Mouse (Mus musculus) lung, postnatal 0 days (tissue): ENCODE measurements at regions not wholly inside any gene's neighbourhood (a gene's known extent, or its start where the extent isn't known, plus 50 kb on each side); places are given as distances from the start of the nearest gene placed in this dataset.

Source experiments
- ATAC-seq: fragments of 200-750 bp; cut with Nextera tagmentation; 2 replicates; pipeline ENCODE4 v1.8.0; 2017; ENCODE audit warnings: moderate library complexity
- DNase-seq: peaks from one replicate; pipeline ENCODE4 v3.0.0-alpha.2; 2016; ENCODE audit warnings: low spot score
- H3K27ac ChIP-seq: fragments of 300-500 bp; sonication (generic); 2 replicates; pipeline ENCODE4 v1.5.1; 2014; ENCODE audit warnings: antibody characterized with exemption, mild to moderate bottlenecking, low read length, mixed read lengths
- H3K27me3 ChIP-seq: fragments of 300-500 bp; sonication (generic); replicated peaks from 2 replicates; pipeline ENCODE4 v1.6.1; 2014; ENCODE audit warnings: low read length, mixed read lengths; ENCODE audit not compliant: insufficient read depth
- H3K36me3 ChIP-seq: fragments of 300-500 bp; sonication (generic); 2 replicates; pipeline ENCODE4 v1.6.1; 2014; ENCODE audit warnings: low read length, mixed read lengths; ENCODE audit not compliant: insufficient read depth
- H3K4me1 ChIP-seq: fragments of 300-500 bp; sonication (generic); 2 replicates; pipeline ENCODE4 v1.6.1; 2014; ENCODE audit warnings: antibody characterized with exemption, low read depth, low read length, mixed read lengths; ENCODE audit not compliant: insufficient read depth
- H3K4me2 ChIP-seq: fragments of 300-500 bp; sonication (generic); replicated peaks from 2 replicates; pipeline ENCODE4 v1.6.1; 2014; ENCODE audit warnings: low read depth, mild to moderate bottlenecking, low read length, moderate library complexity, mixed read lengths
- H3K4me3 ChIP-seq: fragments of 300-500 bp; sonication (generic); 2 replicates; pipeline ENCODE4 v1.5.1; 2014; ENCODE audit warnings: low read depth, low read length
- H3K9ac ChIP-seq: fragments of 300-500 bp; sonication (generic); replicated peaks from 2 replicates; pipeline ENCODE4 v1.6.1; 2014; ENCODE audit warnings: low read depth, mild to moderate bottlenecking
- H3K9me3 ChIP-seq: fragments of 300-500 bp; sonication (generic); 2 replicates; pipeline ENCODE4 v1.6.1; 2016; ENCODE audit warnings: low read length, mixed read lengths
- CTCF ChIP-seq: IDR thresholded peaks from 2 replicates; pipeline ENCODE4 v1.5.1; 2016; ENCODE audit warnings: antibody characterized with exemption, mild to moderate bottlenecking
- EP300 ChIP-seq: IDR thresholded peaks from 2 replicates; pipeline ENCODE4 v1.6.1; 2016; ENCODE audit warnings: antibody characterized with exemption, mild to moderate bottlenecking, control low read depth
- WGBS: fragments of 180-500 bp; shearing (Covaris S2); extraction: QIAGEN DNeasy Blood & Tissue Kit; methylation state at CpG from one replicate; pipeline ENCODE4 v1.1.7; 2014; 5-methylcytosine and 5-hydroxymethylcytosine counted together

DNA sequence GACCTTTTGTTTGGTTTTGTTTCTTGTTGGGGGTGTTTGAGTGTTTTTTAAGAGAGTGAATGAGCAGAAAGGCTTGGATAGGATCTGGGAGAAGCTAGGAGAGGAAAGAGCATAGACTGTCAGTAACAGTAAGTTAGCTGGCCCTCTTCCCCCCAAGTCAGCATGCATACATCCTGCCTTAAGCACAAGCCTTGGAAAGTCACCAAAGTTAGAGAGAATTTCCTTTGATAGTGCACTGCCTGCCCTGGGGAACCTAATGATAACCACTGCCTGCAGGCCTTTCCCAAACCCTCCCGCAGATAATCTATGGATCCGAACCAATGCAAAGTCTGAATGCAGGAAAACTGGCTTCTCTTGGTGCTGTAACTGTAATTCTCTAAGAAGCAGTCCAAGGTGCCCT lies 133.6 kb upstream of the Supt20 start:
- Histone ChIP-seq H3K9ac (no peak overlapping the region), H3K27me3 (no peaks in the 10 kb centered on the region), H3K9me3 (0 out of 2 replicates have a peak, but pooled peaks cover 4% of the 10 kb centered on the region), H3K4me2 (no peak overlapping the region), H3K36me3 (no peaks in the 10 kb centered on the region), H3K4me1 (no peaks in the 10 kb centered on the region), H3K4me3 (no peak overlapping the region), H3K27ac (no peak overlapping the region)
- no peak for DNase-seq
- TF ChIP-seq CTCF (no peak), EP300 (no peak)
- ATAC-seq, result no peak
- WGBS, result 72% methylated on average over 2 of the region's 2 CpGs

DNA sequence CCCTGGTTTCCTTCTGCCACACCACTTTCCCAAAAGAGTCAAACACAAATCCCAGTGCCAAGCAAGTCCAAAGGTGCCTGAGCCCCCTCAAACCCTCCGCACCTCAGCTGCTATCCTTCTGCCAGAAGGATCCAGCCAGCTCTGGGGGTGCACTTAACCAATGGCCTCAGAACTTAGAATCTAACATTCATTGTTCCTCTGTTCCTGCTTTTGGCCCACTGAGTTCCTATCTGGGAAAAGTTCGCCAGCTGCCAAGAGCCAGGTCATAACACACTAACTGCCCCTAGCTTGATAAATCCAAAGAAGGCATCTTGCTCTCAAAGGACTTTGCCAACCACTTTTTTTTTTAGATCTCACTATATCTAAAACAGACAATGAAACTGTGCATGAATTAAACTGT lies 133.1 kb upstream of the Supt20 start:
- Histone ChIP-seq H3K27me3 (no peaks in the 10 kb centered on the region), H3K4me2 (no peak overlapping the region), H3K9ac (no peak overlapping the region), H3K27ac (no peak overlapping the region), H3K36me3 (no peaks in the 10 kb centered on the region), H3K4me3 (no peak overlapping the region), H3K4me1 (no peaks in the 10 kb centered on the region), H3K9me3 (0 out of 2 replicates have a peak, but pooled peaks cover 3% of the 10 kb centered on the region)
- TF ChIP-seq EP300, result no peak
- no peak for TF ChIP-seq CTCF
- ATAC-seq (no peak), DNase-seq (no peak)
- 70% methylated on average over 2 of the region's 2 CpGs for WGBS

DNA sequence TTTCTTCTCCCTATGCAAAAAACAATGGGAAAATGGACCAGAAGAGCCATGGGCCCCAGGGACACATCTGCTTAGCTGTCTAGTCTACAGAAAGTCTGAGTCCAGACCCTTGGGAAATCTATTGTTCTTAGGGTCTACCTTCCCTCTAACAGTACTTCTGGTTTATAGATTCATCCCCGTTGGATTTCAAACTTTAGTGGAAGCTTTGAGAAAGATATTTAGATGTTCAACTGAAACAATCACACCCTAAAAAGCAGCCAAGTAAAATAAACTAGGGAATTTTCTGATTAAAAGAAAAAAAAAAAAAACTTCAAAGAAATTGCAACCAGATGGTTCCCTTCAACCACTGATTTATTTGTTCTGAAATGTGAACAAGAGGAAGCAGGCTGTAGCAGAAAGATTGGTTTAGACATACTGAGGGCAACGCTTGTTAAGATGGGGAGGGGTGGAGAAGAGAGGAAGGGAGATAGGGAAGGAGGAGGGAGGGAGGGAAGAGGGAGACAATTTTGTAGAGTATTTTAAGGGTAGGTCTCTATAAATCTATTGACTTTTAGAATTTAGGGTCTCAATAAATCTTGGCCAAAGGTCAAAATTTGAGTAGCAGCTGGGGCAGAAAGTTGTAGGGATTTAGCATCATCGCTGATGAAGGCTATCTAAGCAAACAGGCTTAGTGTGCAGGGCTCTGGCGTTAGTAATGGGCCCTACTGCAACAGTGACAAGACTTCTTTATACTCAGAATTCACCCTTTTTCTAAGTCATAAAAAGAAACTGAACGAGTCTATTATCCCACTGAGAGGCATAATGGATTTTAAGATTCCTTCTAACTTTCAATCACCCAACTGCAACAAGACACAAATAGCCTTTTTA lies 132.3 kb upstream of the Supt20 start:
- H3K27ac ChIP-seq, result no peak overlapping the region
- H3K27me3 ChIP-seq, result no peaks in the 10 kb centered on the region
- no peak overlapping the region for H3K4me2 ChIP-seq
- no peak overlapping the region for H3K4me3 ChIP-seq
- H3K9ac ChIP-seq, result no peak overlapping the region
- DNase-seq, result no peak
- no peaks in the 10 kb centered on the region for H3K4me1 ChIP-seq
- WGBS, result 38% methylated on average over 5 of the region's 5 CpGs
- ATAC-seq, result no peak
- no peak for TF ChIP-seq EP300
- TF ChIP-seq CTCF, result no peak
- H3K36me3 ChIP-seq, result no peaks in the 10 kb centered on the region
- H3K9me3 ChIP-seq, result 0 out of 2 replicates have a peak, but pooled peaks cover 3% of the 10 kb centered on the region

DNA sequence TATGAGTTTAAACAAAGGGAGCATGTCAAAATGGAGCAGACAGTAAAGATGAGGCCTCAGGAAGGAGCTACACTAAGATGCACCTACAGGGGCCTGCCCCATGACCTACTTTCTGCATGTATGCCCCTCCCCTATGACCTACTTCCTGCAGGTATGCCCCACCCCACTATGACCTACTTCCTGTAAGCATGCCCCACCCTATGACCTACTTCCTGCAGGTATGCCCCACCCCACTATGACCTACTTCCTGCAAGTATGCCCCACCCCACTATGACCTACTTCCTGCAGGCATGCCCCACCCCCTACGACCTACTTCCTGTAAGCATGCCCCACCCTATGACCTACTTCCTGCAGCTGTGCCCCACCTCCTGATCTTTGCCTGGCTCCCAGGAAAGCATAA lies 125.3 kb upstream of the Supt20 start:
- Histone ChIP-seq H3K9ac (no peak overlapping the region), H3K36me3 (no peaks in the 10 kb centered on the region), H3K9me3 (no peaks in the 10 kb centered on the region), H3K4me3 (no peak overlapping the region), H3K27me3 (no peaks in the 10 kb centered on the region), H3K4me1 (no peaks in the 10 kb centered on the region), H3K4me2 (no peak overlapping the region), H3K27ac (no peak overlapping the region)
- DNase-seq, result peak; percentile 27
- ATAC-seq, result peak; percentile 55
- peak; percentile 66 for TF ChIP-seq EP300
- TF ChIP-seq CTCF, result no peak
- 71% methylated on average over 1 of the region's 1 CpGs for WGBS

DNA sequence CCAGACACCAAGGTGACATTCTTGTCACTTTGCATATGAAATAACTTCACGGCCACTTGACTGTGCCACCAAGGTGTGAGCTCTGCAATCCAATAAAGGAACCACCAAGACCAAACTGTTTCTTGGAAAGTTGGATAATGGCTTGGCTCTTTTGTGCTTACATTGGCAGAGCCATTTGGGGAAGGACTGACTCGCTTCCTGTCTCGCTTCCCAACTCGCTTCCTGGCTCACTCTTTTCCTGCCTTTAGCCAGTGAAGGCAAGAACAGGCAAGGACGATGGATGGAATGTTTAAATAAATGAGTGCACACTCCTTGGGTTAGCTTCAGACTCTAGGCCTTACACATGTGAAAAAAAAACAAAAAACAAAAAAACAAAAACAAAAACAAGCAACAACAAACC lies 124.5 kb upstream of the Supt20 start:
- Histone ChIP-seq H3K27me3 (no peaks in the 10 kb centered on the region), H3K4me1 (no peaks in the 10 kb centered on the region), H3K9me3 (no peaks in the 10 kb centered on the region), H3K36me3 (no peaks in the 10 kb centered on the region), H3K4me2 (no peak overlapping the region), H3K9ac (no peak overlapping the region), H3K4me3 (no peak overlapping the region), H3K27ac (no peak overlapping the region)
- DNase-seq (no peak), ATAC-seq (no peak)
- TF ChIP-seq EP300 (no peak), CTCF (no peak)
- 71% methylated on average over 5 of the region's 5 CpGs for WGBS

DNA sequence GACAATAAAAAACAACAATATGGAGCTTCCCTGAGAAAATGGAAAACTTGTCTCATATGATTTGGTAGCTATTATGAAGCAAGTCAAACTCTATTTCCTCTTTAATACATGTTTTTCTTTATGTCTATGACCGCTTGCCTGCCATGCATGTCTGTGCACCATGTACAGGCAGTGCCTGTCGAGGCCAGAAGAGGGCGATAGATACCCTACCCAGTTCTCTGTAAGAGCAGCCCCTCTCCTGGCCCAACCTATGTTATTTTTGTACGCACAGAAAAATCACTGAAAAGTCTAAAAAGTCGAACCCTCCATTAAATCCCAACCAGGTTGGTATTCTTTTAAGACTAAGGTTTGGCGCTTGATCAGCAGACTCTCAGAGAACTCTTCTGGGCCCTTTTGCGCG lies 122.1 kb upstream of the Supt20 start:
- no peaks in the 10 kb centered on the region for H3K36me3 ChIP-seq
- DNase-seq (no peak), ATAC-seq (no peak)
- TF ChIP-seq CTCF (peak; percentile 8; the same call in 1 of the 2 replicates), EP300 (no peak)
- H3K9ac ChIP-seq, result no peak overlapping the region
- H3K4me1 ChIP-seq, result no peaks in the 10 kb centered on the region
- WGBS, result 80% methylated on average over 8 of the region's 8 CpGs
- H3K4me2 ChIP-seq, result no peak overlapping the region
- H3K27ac ChIP-seq, result no peak overlapping the region
- H3K9me3 ChIP-seq, result no peaks in the 10 kb centered on the region
- no peak overlapping the region for H3K4me3 ChIP-seq
- H3K27me3 ChIP-seq, result no peaks in the 10 kb centered on the region
